ENCODE assay signal across 8 mouse cellular contexts in genomic region chr19:32210099-32210449, GRCm38 (mm10).
DNase-seq lines count a peak whose midpoint lies in the region; ATAC-seq and TF ChIP-seq lines count a peak whose summit lies in the region.

No protein-coding gene starts in this region.

- H3K9me3 ChIP-seq in limb, embryonic 15.5 days = no peaks in the 10 kb centered on the region
- H3K9me3 ChIP-seq in midbrain, embryonic 16.5 days (replicated peaks; ENCODE audit: control insufficient read depth, low read length, poor library complexity, severe bottlenecking) = no peaks in the 10 kb centered on the region

- no peaks in the 10 kb centered on the region for H3K27me3 ChIP-seq in limb, embryonic 15.5 days
- no peaks in the 10 kb centered on the region for H3K27me3 ChIP-seq in midbrain, embryonic 16.5 days (ENCODE audit: control insufficient read depth, insufficient read depth, low read depth, low read length)

- peak overlapping the region; percentile 54 for H3K9ac ChIP-seq in limb, embryonic 15.5 days
- no peak overlapping the region for H3K9ac ChIP-seq in midbrain, embryonic 16.5 days (ENCODE audit: low read depth, low read length)

- H3K4me3 ChIP-seq in bone marrow, adult 2 months (replicated peaks; ENCODE audit: control insufficient read depth, low read depth, low read length) = peak overlapping the region; percentile 92
- H3K4me3 ChIP-seq in limb, embryonic 15.5 days = peak overlapping the region; percentile 58
- H3K4me3 ChIP-seq in midbrain, embryonic 16.5 days (ENCODE audit: low read depth, low read length) = 0 out of 2 replicates have a peak overlapping the region, but pooled peaks have one; percentile 15

- TF ChIP-seq POLR2A in bone marrow, adult 2 months (IDR thresholded peaks at IDR 0.05; ENCODE audit: borderline replicate concordance, control insufficient read depth, low read depth, low read length) = no peak

- H3K4me1 ChIP-seq in bone marrow, adult 2 months (ENCODE audit: control insufficient read depth, insufficient read depth, low read length) = peaks cover 1% of the 10 kb centered on the region; the same call in 1 of the 2 replicates
- peaks cover 4% of the 10 kb centered on the region; the same call in 1 of the 2 replicates for H3K4me1 ChIP-seq in limb, embryonic 15.5 days
- peaks cover 3% of the 10 kb centered on the region; the same call in 1 of the 2 replicates for H3K4me1 ChIP-seq in midbrain, embryonic 16.5 days (ENCODE audit: control insufficient read depth, insufficient read depth, low read length)

- DNase-seq in adrenal gland, postnatal 14 days = peak; percentile 47
- no peak for DNase-seq in adrenal gland, postnatal 4 days (ENCODE audit: low spot score in 2 of 2)
- DNase-seq in gastrocnemius, adult 18-20 months (ENCODE audit: low spot score) = no peak
- DNase-seq in layer of hippocampus, adult 11-12 months (ENCODE audit: low spot score) = no peak

- under 1% methylated on average over 5 of the region's 5 CpGs for WGBS in bone marrow, adult 2 months
- 4% methylated on average over 5 of the region's 5 CpGs for WGBS in limb, embryonic 15.5 days
- 37% methylated on average over 5 of the region's 5 CpGs for WGBS in midbrain, embryonic 16.5 days

- ATAC-seq in hematopoietic stem cell, adult 5-6 weeks (replicated peaks in 1 of 2; ENCODE audit: insufficient read depth in 1 of 2, low FRiP score in 2 of 2, low TSS enrichment in 1 of 2, low read depth in 1 of 2, poor library complexity in 2 of 2, severe bottlenecking in 2 of 2) = peak; percentile 25 to 34; a peak in 3 of 4 replicates
- ATAC-seq in limb, embryonic 15.5 days (ENCODE audit: insufficient number of reproducible peaks, low FRiP score, low TSS enrichment, low read depth) = no peak
- ATAC-seq in midbrain, embryonic 16.5 days = no peak

- H3K36me3 ChIP-seq in limb, embryonic 15.5 days = no peaks in the 10 kb centered on the region
- no peaks in the 10 kb centered on the region for H3K36me3 ChIP-seq in midbrain, embryonic 16.5 days (ENCODE audit: control insufficient read depth, insufficient read depth, low read length)

- peak overlapping the region; percentile 67 for H3K4me2 ChIP-seq in limb, embryonic 15.5 days
- peak overlapping the region; percentile 42 for H3K4me2 ChIP-seq in midbrain, embryonic 16.5 days (ENCODE audit: low read length)

- no peak for TF ChIP-seq CTCF in bone marrow, adult 2 months (IDR thresholded peaks at IDR 0.05; ENCODE audit: control insufficient read depth, insufficient read depth, low read length)

- no peak overlapping the region for H3K27ac ChIP-seq in bone marrow, adult 2 months (ENCODE audit: control insufficient read depth, insufficient read depth, low read depth, low read length, poor library complexity)
- peak overlapping the region; percentile 94 for H3K27ac ChIP-seq in limb, embryonic 15.5 days
- H3K27ac ChIP-seq in midbrain, embryonic 16.5 days (ENCODE audit: low read length) = no peak overlapping the region

Comparison
In these comparisons a context has a peak if more than half of its experiments do, and no peak if none do; other contexts are left out.
1. H3K4me3 ChIP-seq: peak in every context shown above with its lines; median percentile 92 in bone marrow, adult 2 months; 58 in limb, embryonic 15.5 days; 15 in midbrain, embryonic 16.5 days.
2. ATAC-seq: peak in hematopoietic stem cell, adult 5-6 weeks (2 of 2); none in limb, embryonic 15.5 days (single experiment) and midbrain, embryonic 16.5 days (single experiment).